Mouse (Mus musculus) liver, adult 2 months (tissue): ENCODE results near the gene Ccdc117.

Experiments used
- CTCF ChIP-seq: fragments of 200-500 bp; IDR thresholded peaks from 2 replicates; pipeline ENCODE4 v1.5.1; 2011; ENCODE audit warnings: low read depth, low read length, control low read depth
- POLR2A ChIP-seq: fragments of 200-500 bp; IDR thresholded peaks from 2 replicates; pipeline ENCODE4 v1.6.1; 2011; ENCODE audit warnings: low read length, control low read depth; ENCODE audit not compliant: insufficient read depth; ENCODE audit errors: extremely low read depth

GRCm38 (mm10) chr11:5500903-5501741, 40.9 kb downstream of the Ccdc117 start:
- no peak for TF ChIP-seq POLR2A
- TF ChIP-seq CTCF = no peak
